Mouse (Mus musculus) heart, embryonic 10.5 days (tissue): Measurements from ENCODE around the gene Hsd11b2. TPM values are rescaled to one million over a fixed set of nuclear protein-coding genes. Genes with fewer than 3 reads are reported as not detected.

ENCODE experiments used
- polyA plus RNA-seq: library from polyadenylated mRNA; unstranded; fragments of >200 nt; fragmentation: Nextera tagmentation; extraction: Ambion mirVana; gene quantifications from 2 replicates; pipeline ENCODE4 v1.2.1, GENCODE M21; 2016

The Hsd11b2 gene
- polyA plus RNA-seq, 1 experiment from 2014 or later: 37.5 TPM

Other genes with a start within 250 kb of the Hsd11b2 start
- 0.16 TPM in 1 of 2 replicates, not detected in the other for gene Hsf4, start 249.0 kb upstream of the Hsd11b2 start, polyA plus RNA-seq
- gene Nol3, start 242.6 kb upstream of the Hsd11b2 start, polyA plus RNA-seq: 1.2 and 1.3 TPM in 2 replicates
- 7.4 and 8.6 TPM in 2 replicates for gene 4931428F04Rik, start 228.9 kb upstream of the Hsd11b2 start, polyA plus RNA-seq
- 16.7 and 18.9 TPM in 2 replicates for gene Exoc3l, start 222.7 kb upstream of the Hsd11b2 start, polyA plus RNA-seq
- 91.4 and 114 TPM in 2 replicates for gene E2f4, start 221.1 kb upstream of the Hsd11b2 start, polyA plus RNA-seq
- gene Elmo3, start 213.2 kb upstream of the Hsd11b2 start, polyA plus RNA-seq: 3.9 and 4.4 TPM in 2 replicates
- 1.5 and 1.9 TPM in 2 replicates for gene Lrrc29, start 192.5 kb upstream of the Hsd11b2 start, polyA plus RNA-seq
- gene Tmem208, start 192.4 kb upstream of the Hsd11b2 start, polyA plus RNA-seq: 99.6 and 101 TPM in 2 replicates
- 2.1 and 3.0 TPM in 2 replicates for gene Fhod1, start 170.8 kb upstream of the Hsd11b2 start, polyA plus RNA-seq
- gene Slc9a5, start 169.9 kb upstream of the Hsd11b2 start, polyA plus RNA-seq: 1.8 and 2.4 TPM in 2 replicates
- gene Plekhg4, start 145.5 kb upstream of the Hsd11b2 start, polyA plus RNA-seq: 0.12 and 0.44 TPM in 2 replicates
- gene Kctd19, start 105.3 kb upstream of the Hsd11b2 start, polyA plus RNA-seq: not detected in 2 replicates
- 0.09 TPM in 1 of 2 replicates, not detected in the other for gene Lrrc36, start 105.2 kb upstream of the Hsd11b2 start, polyA plus RNA-seq
- gene Tppp3, start 47.2 kb upstream of the Hsd11b2 start, polyA plus RNA-seq: 25.5 and 28.4 TPM in 2 replicates
- 16.1 and 21.6 TPM in 2 replicates for gene Zdhhc1, start 21.9 kb upstream of the Hsd11b2 start, polyA plus RNA-seq
- gene Atp6v0d1, start 47.3 kb downstream of the Hsd11b2 start, polyA plus RNA-seq: 69.7 and 70.6 TPM in 2 replicates
- gene Ripor1, start 86.5 kb downstream of the Hsd11b2 start, polyA plus RNA-seq: 34.8 and 37.3 TPM in 2 replicates
- 70.3 and 103 TPM in 2 replicates for gene Ctcf, start 117.8 kb downstream of the Hsd11b2 start, polyA plus RNA-seq
- gene Agrp, start 118.6 kb downstream of the Hsd11b2 start, polyA plus RNA-seq: 0.31 and 0.35 TPM in 2 replicates
- 0.31 and 0.63 TPM in 2 replicates for gene Carmil2, start 167.5 kb downstream of the Hsd11b2 start, polyA plus RNA-seq
- gene Acd, start 182.3 kb downstream of the Hsd11b2 start, polyA plus RNA-seq: 46.6 and 52.9 TPM in 2 replicates
- 12.8 and 14.1 TPM in 2 replicates for gene Pard6a, start 182.4 kb downstream of the Hsd11b2 start, polyA plus RNA-seq
- gene 4933405L10Rik, start 188.9 kb downstream of the Hsd11b2 start, polyA plus RNA-seq: not detected in 2 replicates
- gene Enkd1, start 189.5 kb downstream of the Hsd11b2 start, polyA plus RNA-seq: 18.7 and 28.8 TPM in 2 replicates
- gene Gfod2, start 239.9 kb downstream of the Hsd11b2 start, polyA plus RNA-seq: 13.1 and 18.2 TPM in 2 replicates